Mouse (Mus musculus): Measurements from ENCODE around the gene Fam189b. TPM values are rescaled to one million over a fixed set of nuclear protein-coding genes. Genes with fewer than 3 reads are reported as not detected.

Gene Fam189b
- polyA plus RNA-seq, 1 experiment, result 21.7 TPM

GRCm38 (mm10) chr3:89238494-89238893 lies 55.6 kb downstream of the Fam189b start:
- no peaks in the 10 kb centered on the region for H3K4me1 ChIP-seq (ENCODE audit: control insufficient read depth, insufficient read depth, low read length)
- no peak overlapping the region for H3K27ac ChIP-seq (ENCODE audit: insufficient read depth, low read length)
- no peaks in the 10 kb centered on the region for H3K9me3 ChIP-seq (replicated peaks; ENCODE audit: control insufficient read depth, insufficient read depth, low read length, poor library complexity, severe bottlenecking)
- no peaks in the 10 kb centered on the region for H3K27me3 ChIP-seq (ENCODE audit: control insufficient read depth, insufficient read depth, low read length, poor library complexity, severe bottlenecking)
- H3K36me3 ChIP-seq (ENCODE audit: control insufficient read depth, insufficient read depth, low read length, poor library complexity, severe bottlenecking), result no peaks in the 10 kb centered on the region; the same call in 1 of the 2 replicates
- no peak overlapping the region for H3K4me3 ChIP-seq (ENCODE audit: low read depth, low read length)
- H3K9ac ChIP-seq (ENCODE audit: low read depth, poor library complexity, severe bottlenecking), result no peak overlapping the region
- TF ChIP-seq EP300 (IDR thresholded peaks at IDR 0.05; ENCODE audit: insufficient read depth, low read depth, low read length), result no peak
- TF ChIP-seq POLR2A (IDR thresholded peaks at IDR 0.05; ENCODE audit: insufficient read depth, low read length), result no peak
- no peak for TF ChIP-seq CTCF (IDR thresholded peaks at IDR 0.05; ENCODE audit: low read depth, low read length)

Other genes with a start within 250 kb of the Fam189b start
- gene Ash1l, start 232.5 kb upstream of the Fam189b start, polyA plus RNA-seq (2011; ENCODE audit: insufficient read depth, insufficient read length, low read depth, missing spikeins), result 20.8 and 22.4 TPM in 2 replicates
- gene Dap3, start 232.0 kb upstream of the Fam189b start, polyA plus RNA-seq (2011; ENCODE audit: insufficient read depth, insufficient read length, low read depth, missing spikeins), result 175 and 180 TPM in 2 replicates
- 10.7 and 13.6 TPM in 2 replicates for gene Rusc1, start 89.8 kb upstream of the Fam189b start, polyA plus RNA-seq (2011; ENCODE audit: insufficient read depth, insufficient read length, low read depth, missing spikeins)
- gene Gm43738, start 82.0 kb upstream of the Fam189b start, polyA plus RNA-seq (2011; ENCODE audit: insufficient read depth, insufficient read length, low read depth, missing spikeins), result not detected in 2 replicates
- 260 and 266 TPM in 2 replicates for gene Fdps, start 81.2 kb upstream of the Fam189b start, polyA plus RNA-seq (2011; ENCODE audit: insufficient read depth, insufficient read length, low read depth, missing spikeins)
- gene Pklr, start 47.0 kb upstream of the Fam189b start, polyA plus RNA-seq (2011; ENCODE audit: insufficient read depth, insufficient read length, low read depth, missing spikeins), result 0.21 TPM in 1 of 2 replicates, not detected in the other
- gene Hcn3, start 22.9 kb upstream of the Fam189b start, polyA plus RNA-seq (2011; ENCODE audit: insufficient read depth, insufficient read length, low read depth, missing spikeins), result 2.2 and 4.7 TPM in 2 replicates
- gene Clk2, start 18.3 kb upstream of the Fam189b start, polyA plus RNA-seq (2011; ENCODE audit: insufficient read depth, insufficient read length, low read depth, missing spikeins), result 79.4 and 82.9 TPM in 2 replicates
- gene Scamp3, start 5.7 kb upstream of the Fam189b start, polyA plus RNA-seq (2011; ENCODE audit: insufficient read depth, insufficient read length, low read depth, missing spikeins), result 74.8 and 75.7 TPM in 2 replicates
- gene Gba, start 19.8 kb downstream of the Fam189b start, polyA plus RNA-seq (2011; ENCODE audit: insufficient read depth, insufficient read length, low read depth, missing spikeins), result 31.5 and 32.6 TPM in 2 replicates
- gene Thbs3, start 32.0 kb downstream of the Fam189b start, polyA plus RNA-seq (2011; ENCODE audit: insufficient read depth, insufficient read length, low read depth, missing spikeins), result 8.1 and 10.4 TPM in 2 replicates
- 136 and 143 TPM in 2 replicates for gene Mtx1, start 43.9 kb downstream of the Fam189b start, polyA plus RNA-seq (2011; ENCODE audit: insufficient read depth, insufficient read length, low read depth, missing spikeins)
- 1.5 and 1.6 TPM in 2 replicates for gene Muc1, start 45.9 kb downstream of the Fam189b start, polyA plus RNA-seq (2011; ENCODE audit: insufficient read depth, insufficient read length, low read depth, missing spikeins)
- 163 and 164 TPM in 2 replicates for gene Krtcap2, start 62.8 kb downstream of the Fam189b start, polyA plus RNA-seq (2011; ENCODE audit: insufficient read depth, insufficient read length, low read depth, missing spikeins)
- gene Trim46, start 63.2 kb downstream of the Fam189b start, polyA plus RNA-seq (2011; ENCODE audit: insufficient read depth, insufficient read length, low read depth, missing spikeins), result 5.7 and 7.1 TPM in 2 replicates
- gene Dpm3, start 76.2 kb downstream of the Fam189b start, polyA plus RNA-seq (2011; ENCODE audit: insufficient read depth, insufficient read length, low read depth, missing spikeins), result 36.7 and 59.9 TPM in 2 replicates
- 34.5 and 35.7 TPM in 2 replicates for gene Slc50a1, start 87.4 kb downstream of the Fam189b start, polyA plus RNA-seq (2011; ENCODE audit: insufficient read depth, insufficient read length, low read depth, missing spikeins)
- 8.3 and 11.0 TPM in 2 replicates for gene Efna1, start 98.0 kb downstream of the Fam189b start, polyA plus RNA-seq (2011; ENCODE audit: insufficient read depth, insufficient read length, low read depth, missing spikeins)
- 17.2 and 18.9 TPM in 2 replicates for gene Efna3, start 139.8 kb downstream of the Fam189b start, polyA plus RNA-seq (2011; ENCODE audit: insufficient read depth, insufficient read length, low read depth, missing spikeins)
- 14.6 and 16.7 TPM in 2 replicates for gene Efna4, start 154.9 kb downstream of the Fam189b start, polyA plus RNA-seq (2011; ENCODE audit: insufficient read depth, insufficient read length, low read depth, missing spikeins)
- 25.2 TPM in 2 replicates for gene Adam15, start 166.9 kb downstream of the Fam189b start, polyA plus RNA-seq (2011; ENCODE audit: insufficient read depth, insufficient read length, low read depth, missing spikeins)
- gene Dcst2, start 178.8 kb downstream of the Fam189b start, polyA plus RNA-seq (2011; ENCODE audit: insufficient read depth, insufficient read length, low read depth, missing spikeins), result 0.25 and 0.29 TPM in 2 replicates
- gene Dcst1, start 182.1 kb downstream of the Fam189b start, polyA plus RNA-seq (2011; ENCODE audit: insufficient read depth, insufficient read length, low read depth, missing spikeins), result not detected in 2 replicates
- 35.1 and 35.7 TPM in 2 replicates for gene Zbtb7b, start 211.6 kb downstream of the Fam189b start, polyA plus RNA-seq (2011; ENCODE audit: insufficient read depth, insufficient read length, low read depth, missing spikeins)
- not detected in 2 replicates for gene Lenep, start 219.7 kb downstream of the Fam189b start, polyA plus RNA-seq (2011; ENCODE audit: insufficient read depth, insufficient read length, low read depth, missing spikeins)
- 16.5 and 25.1 TPM in 2 replicates for gene Flad1, start 228.7 kb downstream of the Fam189b start, polyA plus RNA-seq (2011; ENCODE audit: insufficient read depth, insufficient read length, low read depth, missing spikeins)
- 290 and 304 TPM in 2 replicates for gene Cks1b, start 235.2 kb downstream of the Fam189b start, polyA plus RNA-seq (2011; ENCODE audit: insufficient read depth, insufficient read length, low read depth, missing spikeins)
- gene Shc1, start 235.3 kb downstream of the Fam189b start, polyA plus RNA-seq (2011; ENCODE audit: insufficient read depth, insufficient read length, low read depth, missing spikeins), result 87.4 and 88.9 TPM in 2 replicates
- gene Pygo2, start 247.1 kb downstream of the Fam189b start, polyA plus RNA-seq (2011; ENCODE audit: insufficient read depth, insufficient read length, low read depth, missing spikeins), result 41.7 and 43.3 TPM in 2 replicates